Mouse (Mus musculus): ENCODE measurements around the gene Olfr17.
"Not testable (repeated sequence)": the region's sequence is repeated elsewhere in the genome, so short reads cannot be mapped to it uniquely, and the experiment has no call there.

Olfr17 gene

DNA sequence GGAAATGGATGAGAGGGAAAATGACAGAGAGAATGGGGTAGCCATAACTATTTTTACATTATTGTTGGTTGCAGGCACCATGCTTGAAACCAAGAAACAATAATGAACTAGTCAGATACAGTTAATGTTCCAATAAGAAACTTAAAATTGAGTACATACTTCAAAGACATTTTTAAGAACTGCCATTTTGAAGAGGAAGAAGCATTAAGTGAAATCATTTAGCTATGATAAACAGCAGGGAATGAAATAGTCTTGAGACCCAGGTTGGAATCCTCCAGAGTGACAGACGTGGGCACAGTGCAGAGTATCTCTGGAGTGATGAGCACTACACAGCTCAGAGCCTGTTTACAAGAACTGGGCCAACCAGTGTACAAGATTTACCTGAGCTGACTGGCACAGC is at the start of gene Olfr17:
Gene Olfr17 (plus strand): TSS at position 301 of the 400 bp plus-strand sequence.
- no peak for DNase-seq

DNA sequence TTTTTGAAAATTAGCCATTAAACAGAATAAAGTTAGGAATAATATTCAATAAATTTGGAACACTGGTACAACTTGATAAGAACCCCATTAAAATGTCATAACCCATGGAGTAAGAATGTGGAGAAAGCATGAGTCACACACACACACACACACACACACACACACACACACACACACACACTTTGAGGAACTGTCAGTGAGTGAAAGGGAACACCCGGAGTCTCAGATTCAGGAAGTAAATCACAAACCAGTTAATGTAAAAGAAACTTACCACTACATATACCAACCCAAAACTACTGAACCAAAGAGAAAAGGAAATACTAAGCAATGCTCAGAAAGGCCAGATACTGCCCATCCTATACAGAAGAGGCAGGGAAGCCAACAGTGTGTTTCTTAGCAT is 48.6 kb upstream of the Olfr17 start:
- no peak for DNase-seq

DNA sequence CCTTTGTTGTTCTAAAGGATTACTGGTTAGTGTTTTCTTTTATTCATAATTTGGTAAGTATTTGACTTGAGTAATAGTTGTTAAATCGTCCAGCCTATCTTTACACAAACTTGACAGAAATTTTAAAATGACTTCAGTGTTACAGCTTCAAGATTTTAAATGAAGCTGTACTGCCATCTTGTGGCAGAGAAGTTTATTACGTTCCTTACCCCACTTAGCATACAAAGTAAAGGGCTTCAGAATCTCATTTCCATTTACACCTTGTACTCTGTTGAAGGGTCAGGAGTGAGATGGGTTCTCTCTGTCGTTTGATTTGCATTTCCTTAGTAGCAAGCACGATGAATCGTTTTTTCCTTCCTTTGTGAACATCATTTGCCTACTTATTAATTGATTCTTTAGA is 47.2 kb upstream of the Olfr17 start:
- DNase-seq, result peak; percentile 8 to 22

DNA sequence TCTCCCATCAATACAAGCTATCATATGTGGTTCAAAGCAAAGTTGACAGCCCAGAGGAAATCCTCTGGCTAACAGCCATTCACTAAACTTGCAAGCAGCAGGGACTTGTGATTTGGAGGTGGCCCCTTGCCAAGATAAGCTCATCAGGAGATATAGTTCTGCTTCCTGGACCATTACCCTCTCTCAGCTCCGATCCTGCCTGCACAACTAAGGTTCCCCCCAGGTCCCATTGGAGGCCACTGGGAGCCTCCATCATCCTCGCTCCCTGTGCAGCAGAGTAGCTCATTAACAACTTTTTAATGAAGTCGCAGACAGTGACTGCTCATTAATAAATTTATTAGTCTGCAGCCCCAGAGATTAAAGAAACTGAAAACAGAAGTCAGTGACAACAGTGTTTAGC is 45.4 kb upstream of the Olfr17 start:
- DNase-seq, result no peak

DNA sequence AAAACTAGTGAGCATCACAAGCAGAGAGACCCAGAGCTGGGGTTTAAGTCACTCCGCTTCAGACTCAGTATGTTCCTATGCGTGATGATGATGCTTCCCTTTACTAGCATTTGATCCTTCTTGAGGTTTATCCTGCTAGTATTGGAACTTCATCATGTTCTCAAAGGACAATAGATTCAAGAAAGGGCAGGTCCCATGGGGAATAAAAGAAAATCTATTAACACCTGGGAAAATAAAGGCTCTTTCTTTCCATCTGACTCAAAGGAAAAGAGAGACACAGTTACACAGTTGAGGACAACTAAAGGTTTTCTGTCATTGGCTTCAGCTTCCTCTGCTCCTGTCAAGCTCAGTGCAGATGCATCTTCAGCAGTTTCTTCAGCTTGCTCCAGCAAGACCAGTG is 22.3 kb upstream of the Olfr17 start, which contains the start of gene Olfr714:
Gene Olfr714 (plus strand): TSS at position 301 of the 400 bp plus-strand sequence.
- DNase-seq, result no peak

DNA sequence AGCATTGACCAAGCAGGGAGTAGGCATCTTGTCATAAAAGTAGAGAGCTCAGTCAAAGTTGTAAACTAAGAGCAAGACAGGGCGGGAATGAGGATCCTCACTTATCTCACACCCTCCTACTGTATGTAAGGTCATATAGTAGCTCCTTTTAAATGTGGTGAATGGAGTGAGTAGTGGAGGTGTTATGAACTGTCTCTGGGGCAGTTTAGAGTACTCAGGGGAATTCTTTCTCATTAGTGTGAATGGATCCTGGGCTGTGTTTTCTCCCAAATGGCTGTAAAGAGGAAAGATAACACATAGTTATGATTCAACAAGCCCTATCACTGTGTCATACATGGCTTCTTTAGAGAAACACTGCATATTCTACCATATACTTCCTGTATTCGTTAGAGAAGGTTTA is 17.2 kb downstream of the Olfr17 start, which contains the start of gene Olfr715b:
Gene Olfr715b (minus strand): TSS at position 101 of the 400 bp plus-strand sequence.
- not testable (repeated sequence) for DNase-seq

DNA sequence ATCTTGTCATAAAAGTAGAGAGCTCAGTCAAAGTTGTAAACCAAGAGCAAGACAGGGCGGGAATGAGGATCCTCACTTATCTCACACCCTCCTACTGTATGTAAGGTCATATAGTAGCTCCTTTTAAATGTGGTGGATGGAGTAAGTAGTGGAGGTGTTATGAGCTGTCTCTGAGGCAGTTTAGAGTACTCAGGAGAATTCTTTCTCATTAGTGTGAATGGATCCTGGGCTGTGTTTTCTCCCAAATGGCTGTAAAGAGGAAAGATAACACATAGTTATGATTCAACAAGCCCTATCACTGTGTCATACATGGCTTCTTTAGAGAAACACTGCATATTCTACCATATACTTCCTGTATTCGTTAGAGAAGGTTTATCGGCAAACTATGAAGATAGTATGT is 38.0 kb downstream of the Olfr17 start, which contains the start of gene Olfr715:
Gene Olfr715 (minus strand): TSS at position 101 of the 400 bp plus-strand sequence.
- DNase-seq, result not testable (repeated sequence)

DNA sequence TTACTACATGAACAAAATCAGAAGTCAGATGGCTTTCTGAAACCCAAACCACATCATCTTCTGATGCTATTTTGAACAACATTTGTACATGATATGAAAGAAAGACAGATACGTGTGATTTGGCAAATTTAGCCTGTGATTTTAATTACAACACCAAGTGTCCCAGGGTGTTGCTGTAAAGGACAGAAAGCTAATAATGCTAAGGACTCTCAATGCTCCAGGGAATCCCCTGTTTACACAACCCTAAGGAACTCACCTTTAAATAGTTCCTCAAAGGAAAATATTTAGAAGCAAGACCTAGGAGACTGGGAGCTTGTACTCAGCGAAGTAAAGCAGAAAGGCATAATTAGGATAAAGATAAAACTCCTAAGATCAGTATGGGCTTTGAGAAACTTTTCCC is 45.0 kb downstream of the Olfr17 start, which contains the start of gene Olfr716:
Gene Olfr716 (plus strand): TSS at position 301 of the 400 bp plus-strand sequence.
- DNase-seq, result not testable (repeated sequence)

Measured in cerebellum, adult 18-20 months (tissue).